Mouse (Mus musculus): ENCODE measurements around the gene Tmem265. TPM values are rescaled to one million over a fixed set of nuclear protein-coding genes. Genes with fewer than 3 reads are reported as not detected.

Tmem265 gene
- polyA plus RNA-seq, 1 experiment, result 2.0 TPM

DNA sequence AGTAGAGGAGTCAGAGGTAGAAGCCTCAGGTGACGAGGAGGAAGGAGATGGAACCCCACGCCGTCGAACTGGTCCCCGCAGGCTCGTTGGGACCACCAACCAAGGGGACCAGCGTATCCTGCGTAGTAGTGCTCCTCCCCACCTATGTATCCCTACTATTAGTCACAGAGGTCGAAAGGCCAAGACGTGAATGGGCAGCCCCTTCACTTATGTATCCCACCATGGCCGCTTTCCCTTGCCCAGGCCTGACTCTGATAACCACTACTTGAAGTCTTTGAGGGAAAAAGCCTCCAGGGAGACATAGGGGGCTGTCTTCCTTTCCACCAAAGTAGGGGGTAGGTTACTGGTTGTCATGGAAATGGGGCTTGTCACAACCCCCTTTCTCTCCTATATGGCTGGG is 610 bp upstream of the Tmem265 start:
- TF ChIP-seq POLR2A (IDR thresholded peaks at IDR 0.05; ENCODE audit: borderline replicate concordance, extremely low read depth, insufficient read depth, insufficient read length, poor library complexity, severe bottlenecking), result no peak
- TF ChIP-seq CTCF (IDR thresholded peaks at IDR 0.05; ENCODE audit: borderline replicate concordance, extremely low read depth, insufficient read depth, insufficient read length), result no peak
- DNase-seq (ENCODE audit: low read depth), result no peak

DNA sequence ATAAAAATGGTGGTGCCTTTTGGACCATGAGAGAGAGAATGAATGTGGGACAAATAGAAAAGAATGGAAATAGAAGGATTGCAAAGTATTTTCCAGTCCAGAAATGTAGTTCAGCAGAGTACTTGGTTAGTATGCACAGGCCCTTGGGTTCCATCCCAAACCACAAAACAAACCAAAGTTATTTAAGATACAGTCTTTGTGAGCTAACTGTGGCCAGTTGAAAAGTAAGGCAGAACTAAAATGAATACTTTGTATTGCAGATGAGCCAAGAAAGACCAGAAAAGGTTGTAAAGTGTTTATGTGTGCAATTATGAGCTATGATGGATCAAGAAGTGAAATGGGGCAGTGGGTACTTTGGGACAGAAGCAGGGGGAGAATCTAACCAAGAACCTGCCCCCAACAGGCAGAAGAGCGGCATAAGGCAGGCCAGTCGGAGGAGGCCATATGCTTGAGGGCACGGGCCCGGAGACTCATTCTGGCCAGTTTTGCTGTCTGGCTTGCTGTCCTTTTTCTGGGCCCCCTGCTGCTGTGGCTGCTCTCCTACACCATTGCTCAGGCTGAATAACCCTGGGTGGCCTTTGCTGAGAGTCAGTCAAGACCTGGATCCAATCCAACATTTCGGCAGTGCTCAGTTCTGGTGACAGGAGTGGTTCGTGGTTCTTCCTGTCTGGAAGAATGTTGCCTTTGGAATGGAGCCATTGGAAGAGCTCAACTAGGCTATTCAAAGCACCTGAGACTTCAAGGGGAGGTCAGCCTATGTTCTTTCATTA is 3.4 kb downstream of the Tmem265 start:
- TF ChIP-seq CTCF (IDR thresholded peaks at IDR 0.05; ENCODE audit: borderline replicate concordance, extremely low read depth, insufficient read depth, insufficient read length) (no peak), POLR2A (IDR thresholded peaks at IDR 0.05; ENCODE audit: borderline replicate concordance, extremely low read depth, insufficient read depth, insufficient read length, poor library complexity, severe bottlenecking) (no peak)
- peak; percentile 4 for DNase-seq (ENCODE audit: low read depth)

DNA sequence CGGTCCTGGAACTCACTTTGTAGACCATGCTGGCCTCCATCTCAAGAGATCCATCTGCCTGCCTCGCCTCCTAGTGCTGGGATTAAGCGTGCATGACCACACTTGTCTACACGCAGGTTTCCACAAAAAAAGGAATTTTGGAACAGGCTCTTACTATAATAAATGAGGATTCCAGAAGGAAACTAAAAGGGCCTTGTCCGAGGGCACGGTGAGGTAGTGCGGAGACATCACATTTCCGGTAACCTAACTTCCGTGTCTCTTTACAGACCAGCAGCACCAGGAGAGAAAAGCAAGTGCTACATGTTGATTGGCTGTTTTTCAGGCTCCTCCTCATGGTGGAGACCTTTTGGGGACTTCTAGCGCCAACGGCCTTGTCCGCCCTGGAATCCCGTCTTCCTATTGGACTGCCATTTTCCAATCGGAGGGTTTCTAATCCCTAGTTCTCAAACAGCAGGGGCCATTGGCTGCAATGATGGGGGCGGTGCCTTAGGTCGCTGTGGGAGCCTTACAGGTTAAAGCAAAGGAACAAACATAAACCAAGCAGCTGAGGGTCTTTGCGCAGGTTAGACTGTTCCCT is 11.8 kb downstream of the Tmem265 start, which contains the start of gene Phkg2:
TSS of gene Phkg2 (plus strand) at position 446 of the 577 bp plus-strand sequence.
- TF ChIP-seq POLR2A (IDR thresholded peaks at IDR 0.05; ENCODE audit: borderline replicate concordance, extremely low read depth, insufficient read depth, insufficient read length, poor library complexity, severe bottlenecking), result peak; percentile 38; the same call in 1 of the 2 replicates
- TF ChIP-seq CTCF (IDR thresholded peaks at IDR 0.05; ENCODE audit: borderline replicate concordance, extremely low read depth, insufficient read depth, insufficient read length), result no peak
- peak; percentile 99 for DNase-seq (ENCODE audit: low read depth)

DNA sequence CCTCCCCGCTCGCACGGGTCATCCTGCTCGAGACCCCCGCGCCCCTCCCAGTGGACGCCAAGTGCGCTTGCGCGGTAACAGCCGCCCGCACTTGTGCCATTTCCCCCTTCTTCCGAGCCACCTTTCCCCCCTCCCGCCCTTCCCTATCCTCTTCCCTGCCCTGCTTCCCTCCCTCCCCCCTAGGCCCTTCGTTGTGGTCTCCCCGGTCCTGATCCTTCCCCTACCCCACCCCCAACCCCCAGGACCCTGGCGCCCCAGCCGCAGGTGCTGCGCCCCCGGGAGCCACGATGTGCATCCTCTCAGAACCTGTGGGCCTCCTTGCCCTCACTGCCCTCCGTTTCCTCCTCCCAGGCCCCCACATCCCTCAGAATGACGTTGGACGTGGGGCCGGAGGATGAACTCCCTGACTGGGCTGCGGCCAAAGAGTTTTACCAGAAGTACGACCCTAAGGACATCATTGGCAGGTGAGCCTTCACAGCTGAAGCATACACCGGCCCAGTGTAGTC is 12.4 kb downstream of the Tmem265 start:
- DNase-seq (ENCODE audit: low read depth), result peak; percentile 15

DNA sequence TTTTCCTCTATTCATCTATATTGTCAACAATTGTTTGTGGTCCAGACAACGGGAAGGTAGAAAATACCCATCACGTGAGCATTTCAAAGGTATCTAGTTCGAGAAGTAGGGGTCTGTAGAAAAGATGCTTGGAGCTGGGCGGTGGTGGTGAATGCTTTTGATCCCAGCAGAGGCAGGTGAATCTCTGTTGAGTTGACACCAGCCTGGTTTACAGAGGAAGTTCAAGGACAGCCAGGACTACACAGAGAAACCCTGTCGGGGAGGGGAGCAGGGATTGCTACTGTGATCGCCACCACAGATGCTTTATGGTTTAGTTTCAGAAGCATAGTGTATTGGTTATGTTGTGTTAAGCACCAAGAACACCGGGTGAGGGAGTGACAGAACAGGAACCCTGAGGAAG is 12.9 kb downstream of the Tmem265 start:
- no peak for DNase-seq (ENCODE audit: low read depth)
- TF ChIP-seq CTCF (IDR thresholded peaks at IDR 0.05; ENCODE audit: borderline replicate concordance, extremely low read depth, insufficient read depth, insufficient read length), result no peak
- TF ChIP-seq POLR2A (IDR thresholded peaks at IDR 0.05; ENCODE audit: borderline replicate concordance, extremely low read depth, insufficient read depth, insufficient read length, poor library complexity, severe bottlenecking), result no peak

More for the DNA sequence above, 12.4 kb downstream of the Tmem265 start:
- no peak for TF ChIP-seq CTCF (IDR thresholded peaks at IDR 0.05; ENCODE audit: borderline replicate concordance, extremely low read depth, insufficient read depth, insufficient read length)
- TF ChIP-seq POLR2A (IDR thresholded peaks at IDR 0.05; ENCODE audit: borderline replicate concordance, extremely low read depth, insufficient read depth, insufficient read length, poor library complexity, severe bottlenecking), result no peak

DNA sequence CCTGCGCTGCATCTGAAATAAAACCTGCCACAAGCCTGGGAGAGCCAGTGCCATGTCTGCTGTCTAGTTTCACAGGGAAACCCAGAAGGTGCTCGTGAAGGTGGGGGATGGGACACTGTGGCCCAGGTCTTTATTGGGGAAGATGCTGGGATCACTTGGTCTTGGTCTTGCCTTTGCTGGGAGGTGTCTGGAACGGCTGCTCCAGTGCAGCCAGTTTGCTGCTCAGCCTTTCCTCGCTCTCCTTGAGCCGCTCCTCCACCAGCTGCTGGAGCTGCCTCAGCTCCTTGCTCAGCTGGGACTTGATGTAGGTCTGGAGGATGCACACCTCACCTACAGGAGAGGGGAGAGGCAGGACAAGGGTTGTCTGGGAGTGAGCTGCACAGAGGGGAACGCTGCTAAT is 22.1 kb downstream of the Tmem265 start:
- no peak for DNase-seq (ENCODE audit: low read depth)
- TF ChIP-seq POLR2A (IDR thresholded peaks at IDR 0.05; ENCODE audit: borderline replicate concordance, extremely low read depth, insufficient read depth, insufficient read length, poor library complexity, severe bottlenecking) (no peak), CTCF (IDR thresholded peaks at IDR 0.05; ENCODE audit: borderline replicate concordance, extremely low read depth, insufficient read depth, insufficient read length) (no peak)

DNA sequence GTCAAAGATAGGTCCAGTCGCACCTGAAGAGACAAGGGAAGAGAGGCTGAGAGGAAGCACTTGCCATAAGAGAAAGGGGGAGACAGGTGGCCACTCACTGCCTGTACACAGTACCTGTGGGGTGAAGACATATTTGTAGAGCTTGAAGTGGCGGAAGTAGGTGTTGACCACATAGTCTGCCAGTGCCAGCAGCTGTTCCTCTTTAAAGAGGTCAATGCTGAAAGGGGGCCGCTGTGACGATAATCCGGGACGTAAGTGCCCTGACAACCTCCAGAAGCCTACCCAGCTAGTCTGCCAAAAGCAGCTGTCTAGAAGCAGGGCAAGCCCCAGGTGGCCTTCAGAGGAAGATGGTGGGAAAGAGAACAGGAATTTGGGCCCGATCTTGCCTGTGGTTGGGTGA is 23.8 kb downstream of the Tmem265 start:
- no peak for DNase-seq (ENCODE audit: low read depth)
- no peak for TF ChIP-seq POLR2A (IDR thresholded peaks at IDR 0.05; ENCODE audit: borderline replicate concordance, extremely low read depth, insufficient read depth, insufficient read length, poor library complexity, severe bottlenecking)
- no peak for TF ChIP-seq CTCF (IDR thresholded peaks at IDR 0.05; ENCODE audit: borderline replicate concordance, extremely low read depth, insufficient read depth, insufficient read length)

DNA sequence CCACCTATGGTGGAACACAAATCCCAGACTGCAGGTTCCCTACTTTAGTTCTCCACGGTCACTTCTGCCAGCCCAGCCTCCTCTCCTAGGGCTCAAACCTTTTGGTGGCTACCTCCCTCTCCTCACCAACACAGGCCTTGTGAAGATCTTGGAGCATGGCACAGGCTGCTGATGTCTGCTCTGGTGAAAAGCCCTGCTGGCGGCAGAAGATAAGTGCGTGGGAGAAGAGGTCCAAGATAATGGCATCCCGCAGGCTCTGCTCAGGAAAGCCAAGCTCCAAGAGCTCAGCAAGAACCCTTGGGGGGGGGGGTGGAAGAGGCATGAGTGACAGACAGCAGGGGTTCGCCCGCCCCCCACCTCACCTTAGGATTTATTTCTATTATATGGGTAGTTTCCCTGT is 25.0 kb downstream of the Tmem265 start:
- DNase-seq (ENCODE audit: low read depth), result no peak
- TF ChIP-seq CTCF (IDR thresholded peaks at IDR 0.05; ENCODE audit: borderline replicate concordance, extremely low read depth, insufficient read depth, insufficient read length), result no peak

DNA sequence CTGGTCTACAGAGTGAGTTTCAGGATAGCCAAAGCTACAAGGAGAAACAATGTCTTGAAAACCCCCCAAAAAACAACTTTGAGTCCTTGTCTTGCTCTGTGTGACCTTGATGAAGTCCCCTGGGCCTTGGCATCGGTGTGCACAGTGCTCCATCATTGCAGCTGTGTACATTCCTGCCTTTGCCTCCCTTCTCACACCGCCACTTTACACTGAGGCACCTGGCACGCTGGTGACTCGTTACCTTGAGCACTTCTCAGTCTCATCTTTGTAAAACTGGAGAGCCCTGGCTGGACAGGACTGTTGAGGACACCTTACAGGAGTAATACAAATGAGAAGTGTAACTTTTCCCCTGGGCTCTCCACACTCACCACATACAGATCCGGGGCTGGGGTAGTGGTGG is 26.0 kb downstream of the Tmem265 start:
- DNase-seq (ENCODE audit: low read depth), result no peak
- TF ChIP-seq CTCF (IDR thresholded peaks at IDR 0.05; ENCODE audit: borderline replicate concordance, extremely low read depth, insufficient read depth, insufficient read length) (no peak), POLR2A (IDR thresholded peaks at IDR 0.05; ENCODE audit: borderline replicate concordance, extremely low read depth, insufficient read depth, insufficient read length, poor library complexity, severe bottlenecking) (no peak)

DNA sequence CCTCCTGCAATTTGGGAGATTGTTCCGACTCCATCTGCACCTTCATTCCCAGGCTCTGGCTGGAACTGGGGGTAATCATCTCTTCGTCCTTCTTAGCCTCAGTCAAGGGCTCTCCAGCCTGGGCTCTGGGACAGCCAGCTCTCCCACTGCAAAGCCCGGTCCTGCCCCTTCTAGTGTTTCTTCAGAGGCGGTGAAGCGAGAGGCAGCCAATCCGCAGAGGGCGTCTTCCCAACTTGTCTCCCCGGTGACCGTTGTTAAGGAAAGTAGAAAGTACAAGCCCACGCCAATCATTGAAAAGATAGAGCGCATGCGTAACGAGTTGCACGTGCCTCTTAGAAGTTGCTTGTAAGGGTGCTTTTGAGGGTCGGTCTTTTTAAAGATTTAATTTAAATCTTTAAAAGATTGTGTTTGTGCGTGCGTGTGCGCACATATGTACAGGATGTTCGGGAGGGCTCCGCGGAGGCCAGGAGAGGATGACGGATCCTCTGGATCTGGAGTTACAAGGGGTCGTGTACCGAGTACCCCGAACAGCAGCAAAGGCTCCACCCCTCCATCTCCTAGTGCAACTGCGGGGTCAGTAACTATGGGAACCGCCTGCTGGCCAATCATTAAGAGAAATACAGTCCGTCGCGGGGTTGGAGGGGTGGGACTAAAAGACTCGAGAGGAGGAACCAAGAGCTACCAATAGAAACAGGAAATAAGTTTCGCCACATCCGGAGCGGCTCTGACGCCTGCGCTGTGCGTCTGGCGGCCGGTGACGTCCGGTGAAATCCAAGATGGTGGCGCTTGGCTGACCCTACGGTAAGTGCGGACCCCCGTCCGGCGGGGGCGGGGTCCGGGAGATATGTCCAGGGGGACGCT is 27.1 kb downstream of the Tmem265 start, which contains the start of the genes Ccdc189 and Rnf40:
TSS of gene Ccdc189 (minus strand) at position 585 of the 861 bp plus-strand sequence.
TSS of gene Rnf40 (plus strand) at position 757 of the 861 bp plus-strand sequence.
- DNase-seq (ENCODE audit: low read depth), result peak; percentile 99
- no peak for TF ChIP-seq POLR2A (IDR thresholded peaks at IDR 0.05; ENCODE audit: borderline replicate concordance, extremely low read depth, insufficient read depth, insufficient read length, poor library complexity, severe bottlenecking)
- TF ChIP-seq CTCF (IDR thresholded peaks at IDR 0.05; ENCODE audit: borderline replicate concordance, extremely low read depth, insufficient read depth, insufficient read length), result no peak

DNA sequence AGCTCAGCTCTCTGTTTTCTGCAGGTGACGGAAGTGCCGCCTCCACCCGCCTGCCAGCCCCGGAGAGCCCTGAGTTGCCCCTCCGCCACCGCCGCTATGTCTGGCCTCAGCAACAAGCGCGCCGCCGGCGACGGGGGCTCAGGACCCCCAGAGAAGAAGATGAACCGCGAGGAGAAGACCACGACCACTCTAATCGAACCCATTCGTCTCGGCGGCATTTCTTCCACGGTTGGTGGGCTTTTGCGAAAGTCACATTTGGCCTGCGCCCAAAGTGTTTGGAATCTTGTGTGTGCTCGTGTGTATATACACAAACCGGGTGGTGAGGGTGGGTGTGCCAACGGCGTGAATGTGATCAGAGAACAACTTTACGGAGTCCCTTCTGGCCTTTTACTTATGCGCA is 27.7 kb downstream of the Tmem265 start:
- DNase-seq (ENCODE audit: low read depth), result peak; percentile 3
- TF ChIP-seq CTCF (IDR thresholded peaks at IDR 0.05; ENCODE audit: borderline replicate concordance, extremely low read depth, insufficient read depth, insufficient read length), result no peak
- TF ChIP-seq POLR2A (IDR thresholded peaks at IDR 0.05; ENCODE audit: borderline replicate concordance, extremely low read depth, insufficient read depth, insufficient read length, poor library complexity, severe bottlenecking), result no peak
